Mouse (Mus musculus) CH12.LX (cell line): ENCODE data around the gene Zc3h7b. TPM values are rescaled to one million over a fixed set of nuclear protein-coding genes. Genes with fewer than 3 reads are reported as not detected.

Experiments
- DNase-seq: peaks from one replicate; pipeline ENCODE4 v3.0.0-alpha.2; 2013; ENCODE audit errors: extremely low read depth
- H3K27ac ChIP-seq: 2 replicates; pipeline ENCODE4 v1.5.1; 2012; ENCODE audit warnings: low read depth, mild to moderate bottlenecking, control low read depth, moderate library complexity; ENCODE audit not compliant: insufficient read depth
- H3K27me3 ChIP-seq: replicated peaks from 2 replicates; pipeline ENCODE3; 2012; ENCODE audit warnings: inconsistent platforms
- H3K36me3 ChIP-seq, 2 experiments: replicated peaks in 1 of 2; 2 replicates each; pipeline versions ENCODE3 to v1.6.1; 2012; ENCODE audit warnings: inconsistent platforms in 1 of 2, low read length in 1 of 2, mild to moderate bottlenecking in 1 of 2, mixed read lengths in 1 of 2, moderate library complexity in 1 of 2; ENCODE audit not compliant: control insufficient read depth in 1 of 2, insufficient read depth in 1 of 2
- H3K4me1 ChIP-seq, 2 experiments: 2 replicates each; pipeline ENCODE4 v1.6.1; 2012; ENCODE audit warnings: inconsistent platforms in 1 of 2, moderate library complexity in 1 of 2; ENCODE audit not compliant: insufficient read depth in 2 of 2, control insufficient read depth in 1 of 2
- H3K4me2 ChIP-seq: 2 replicates; pipeline ENCODE4 v1.6.1; 2012; ENCODE audit warnings: low read depth, mild to moderate bottlenecking, control low read depth; ENCODE audit not compliant: poor library complexity, insufficient read depth, severe bottlenecking
- H3K4me3 ChIP-seq, 3 experiments: fragments of 150-350 bp in 1 of 3; sonication (generic) in 1 of 3; replicated peaks in 1 of 3; 2 replicates each; pipeline versions ENCODE3 to v1.5.1; 2011 to 2012; ENCODE audit warnings: low read depth in 2 of 3, low read length in 2 of 3, mild to moderate bottlenecking in 2 of 3, moderate library complexity in 2 of 3, control low read depth in 1 of 3, improper control_type of control experiment in 1 of 3, inconsistent platforms in 1 of 3, mixed read lengths in 1 of 3; ENCODE audit not compliant: poor library complexity in 1 of 3
- H3K79me2 ChIP-seq: replicated peaks from 2 replicates; pipeline ENCODE4 v1.6.1; 2012; ENCODE audit warnings: mild to moderate bottlenecking, moderate library complexity; ENCODE audit not compliant: control insufficient read depth, poor library complexity, insufficient read depth, severe bottlenecking; ENCODE audit errors: extremely low read depth
- H3K9ac ChIP-seq: 2 replicates; pipeline ENCODE4 v1.6.1; 2012; ENCODE audit warnings: low read depth, mild to moderate bottlenecking, control low read depth, moderate library complexity; ENCODE audit not compliant: insufficient read depth
- H3K9me3 ChIP-seq: replicated peaks from 2 replicates; pipeline ENCODE3; 2012; ENCODE audit warnings: low read length, inconsistent platforms, mixed read lengths
- E2F4 ChIP-seq: IDR thresholded peaks from 2 replicates; pipeline ENCODE4 v1.6.1; 2011; ENCODE audit warnings: low read depth, low read length, improper control_type of control experiment; ENCODE audit not compliant: insufficient replicate concordance
- ELF1 ChIP-seq: IDR thresholded peaks from 2 replicates; pipeline ENCODE4 v1.6.1; 2014; ENCODE audit warnings: low read depth, mild to moderate bottlenecking, inconsistent platforms, low read length, improper control_type of control experiment
- ETS1 ChIP-seq: conservative IDR thresholded peaks from 2 replicates; pipeline ENCODE4 v1.6.1; 2012; ENCODE audit warnings: low read depth, mild to moderate bottlenecking, inconsistent platforms, low read length, improper control_type of control experiment, moderate library complexity
- GABPA ChIP-seq: IDR thresholded peaks from 2 replicates; pipeline ENCODE4 v1.6.1; 2012; ENCODE audit warnings: low read depth, low read length, improper control_type of control experiment, inconsistent platforms; ENCODE audit not compliant: insufficient replicate concordance
- JUN ChIP-seq: IDR thresholded peaks from 2 replicates; pipeline ENCODE4 v1.6.1; 2011; ENCODE audit warnings: low read depth, mild to moderate bottlenecking, low read length, improper control_type of control experiment, moderate library complexity; ENCODE audit not compliant: insufficient read depth
- MAX ChIP-seq: IDR thresholded peaks from 2 replicates; pipeline ENCODE4 v1.6.1; 2011; ENCODE audit warnings: low read length, improper control_type of control experiment
- MAZ ChIP-seq: IDR thresholded peaks from 2 replicates; pipeline ENCODE4 v1.6.1; 2012; ENCODE audit warnings: low read depth, mild to moderate bottlenecking, inconsistent platforms, low read length, improper control_type of control experiment, moderate library complexity
- MEF2A ChIP-seq: IDR thresholded peaks from 2 replicates; pipeline ENCODE4 v1.6.1; 2014; ENCODE audit warnings: low read depth, mild to moderate bottlenecking, inconsistent platforms, low read length, improper control_type of control experiment, borderline replicate concordance
- MXI1 ChIP-seq: IDR thresholded peaks from 2 replicates; pipeline ENCODE4 v1.6.1; 2011; ENCODE audit warnings: mild to moderate bottlenecking, low read depth, low read length, improper control_type of control experiment
- NRF1 ChIP-seq: IDR thresholded peaks from 2 replicates; pipeline ENCODE4 v1.6.1; 2014; ENCODE audit warnings: low read depth, mild to moderate bottlenecking, inconsistent platforms, low read length, improper control_type of control experiment, moderate library complexity
- PAX5 ChIP-seq: IDR thresholded peaks from 2 replicates; pipeline ENCODE4 v1.6.1; 2012; ENCODE audit warnings: low read length, inconsistent platforms, mixed read lengths
- POLR2A ChIP-seq: IDR thresholded peaks from 2 replicates; pipeline ENCODE4 v1.6.1; 2011; ENCODE audit warnings: low read depth, mild to moderate bottlenecking, improper control_type of control experiment, low read length
- POLR2AphosphoS2 ChIP-seq: IDR thresholded peaks from 2 replicates; pipeline ENCODE4 v1.6.1; 2011; ENCODE audit warnings: low read depth, low read length, improper control_type of control experiment
- SIN3A ChIP-seq: IDR thresholded peaks from 2 replicates; pipeline ENCODE4 v1.6.1; 2012; ENCODE audit warnings: low read length, improper control_type of control experiment, inconsistent platforms
- TCF12 ChIP-seq: IDR thresholded peaks from 2 replicates; pipeline ENCODE4 v1.6.1; 2014; ENCODE audit warnings: low read depth, mild to moderate bottlenecking, inconsistent platforms, low read length, improper control_type of control experiment
- USF1 ChIP-seq: IDR thresholded peaks from 2 replicates; pipeline ENCODE4 v1.6.1; 2014; ENCODE audit warnings: low read depth, mild to moderate bottlenecking, inconsistent platforms, low read length, improper control_type of control experiment
- USF2 ChIP-seq: conservative IDR thresholded peaks from 2 replicates; pipeline ENCODE4 v1.6.1; 2011; ENCODE audit warnings: low read depth, low read length, improper control_type of control experiment
- ZC3H11A ChIP-seq: IDR thresholded peaks from 2 replicates; pipeline ENCODE4 v1.6.1; 2012; ENCODE audit warnings: low read depth, mild to moderate bottlenecking, inconsistent platforms, low read length, improper control_type of control experiment
- ZKSCAN1 ChIP-seq: IDR thresholded peaks from 2 replicates; pipeline ENCODE4 v1.6.1; 2012; ENCODE audit warnings: low read depth, inconsistent platforms, low read length, improper control_type of control experiment, borderline replicate concordance
- ZMIZ1 ChIP-seq: IDR thresholded peaks from 2 replicates; pipeline ENCODE4 v1.6.1; 2012; ENCODE audit warnings: low read depth, mild to moderate bottlenecking, inconsistent platforms, low read length, improper control_type of control experiment
- dilution Hi-C: fragments of 300-500 bp; cut with MboI; formaldehyde crosslinking; loops from 2 replicates; pipeline ENCODE4 v1.14.3; 2020; ENCODE audit warnings: low sequenced_read_pairs; ENCODE audit not compliant: extremely low pct_unique_long_range_greater_than_20kb, extremely low pct_ligation_motif_present
- in situ Hi-C: fragments of 300-500 bp; cut with MboI; formaldehyde crosslinking; loops from 3 replicates; pipeline ENCODE4 v1.14.3; 2019; ENCODE audit warnings: low sequenced_read_pairs, low pct_ligation_motif_present, low pct_unique_long_range_greater_than_20kb, mixed read lengths
- polyA plus RNA-seq: library from polyadenylated mRNA; unstranded; fragments of >175 nt; gene quantifications from 2 replicates; pipeline ENCODE4 v1.2.1, GENCODE M21; 2012; ENCODE audit warnings: low read depth; ENCODE audit not compliant: insufficient read length
- total RNA-seq, 2 experiments: library from RNA; depleted of rRNA; stranded (reverse); fragments of 300-350 nt in 1 of 2; fragments of >200 nt in 1 of 2; gene quantifications; 2 replicates each; pipeline ENCODE4 v1.2.3; 2012 to 2014

Zc3h7b gene
- total and polyA plus RNA-seq, 3 experiments = 8.4 to 43.1 (median 19.7) TPM

- Histone ChIP-seq H3K27me3 (no peaks in the 10 kb centered on the region), H3K27ac (no peak overlapping the region), H3K9ac (no peak overlapping the region), H3K9me3 (no peaks in the 10 kb centered on the region), H3K79me2 (no peaks in the 10 kb centered on the region), H3K4me3 (no peak overlapping the region), H3K4me1 (peaks cover 6 to 17% of the 10 kb centered on the region in 2 experiments; a peak in 3 of 4 replicates), H3K36me3 (no peaks in the 10 kb centered on the region), H3K4me2 (no peak overlapping the region)
- dilution Hi-C loops (no loop called here), in situ Hi-C loops (no loop called here)
- no peak for TF ChIP-seq PAX5
- no peak for TF ChIP-seq JUN
- TF ChIP-seq TCF12 = no peak
- no peak for DNase-seq
Measured at GRCm38 (mm10) chr15:81840306-81840705, 95.4 kb downstream of the Zc3h7b start.

DNA sequence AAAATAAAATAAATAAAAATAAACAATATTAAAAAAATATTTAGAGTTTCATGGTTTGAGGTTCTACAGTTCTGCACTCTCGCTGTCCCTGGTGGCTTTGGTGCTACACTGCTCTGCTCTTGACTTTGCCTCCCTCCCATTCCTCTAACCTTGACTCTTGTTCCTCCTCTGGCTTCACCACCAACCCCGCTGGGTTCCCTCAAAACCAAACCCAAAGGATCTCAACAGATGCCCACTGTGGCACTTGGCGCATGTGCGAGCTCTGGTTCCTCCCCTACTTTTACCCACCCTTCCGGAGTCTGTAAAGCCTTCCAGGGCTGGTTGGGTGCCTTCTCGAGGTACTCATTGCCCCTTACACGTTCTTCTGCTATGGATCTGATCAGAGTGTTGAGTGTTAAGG lies 97.4 kb downstream of the Zc3h7b start:
- no peak for DNase-seq
- in situ Hi-C loops = no loop called here
- TF ChIP-seq POLR2AphosphoS2 (no peak), MAZ (no peak), MAX (no peak), MEF2A (no peak), USF1 (no peak), GABPA (no peak), ELF1 (no peak), ZKSCAN1 (no peak), PAX5 (no peak), MXI1 (no peak), NRF1 (no peak)
- TF ChIP-seq, all 38 proteins: peak for 0
- H3K4me3 ChIP-seq = no peak overlapping the region
- H3K79me2 ChIP-seq = no peaks in the 10 kb centered on the region
- H3K36me3 ChIP-seq = peaks cover 4 to 14% of the 10 kb centered on the region in 2 experiments
- dilution Hi-C loops = no loop called here
- no peaks in the 10 kb centered on the region for H3K9me3 ChIP-seq
- no peak overlapping the region for H3K27ac ChIP-seq
- no peak overlapping the region for H3K9ac ChIP-seq
- H3K4me1 ChIP-seq = peaks cover 11 to 30% of the 10 kb centered on the region in 2 experiments
- H3K4me2 ChIP-seq = no peak overlapping the region
- no peaks in the 10 kb centered on the region for H3K27me3 ChIP-seq

GRCm38 (mm10) chr15:81845033-81845625 lies 100.3 kb downstream of the Zc3h7b start:
- Histone ChIP-seq H3K27ac (no peak overlapping the region), H3K9ac (no peak overlapping the region), H3K27me3 (no peaks in the 10 kb centered on the region), H3K79me2 (peaks cover 5% of the 10 kb centered on the region), H3K4me1 (peaks cover 8 to 39% of the 10 kb centered on the region in 2 experiments), H3K4me2 (no peak overlapping the region), H3K36me3 (peaks cover 19 to 36% of the 10 kb centered on the region in 2 experiments), H3K9me3 (no peaks in the 10 kb centered on the region), H3K4me3 (no peak overlapping the region)
- no peak for DNase-seq
- TF ChIP-seq USF2 = no peak
- TF ChIP-seq ETS1 = no peak
- TF ChIP-seq ELF1 = no peak
- no peak for TF ChIP-seq MAX
- no peak for TF ChIP-seq PAX5
- TF ChIP-seq TCF12 = no peak
- TF ChIP-seq POLR2A = no peak
- TF ChIP-seq SIN3A = no peak
- TF ChIP-seq E2F4 = no peak
- no peak for TF ChIP-seq ZMIZ1
- TF ChIP-seq MEF2A = no peak
- TF ChIP-seq ZC3H11A = no peak
- in situ Hi-C loops = no loop called here
- dilution Hi-C loops = no loop called here
